Mouse (Mus musculus) liver, adult 2 months (tissue): ENCODE measurements around the gene Fbp1. TPM values are rescaled to one million over a fixed set of nuclear protein-coding genes. Genes with fewer than 3 reads are reported as not detected.

Experiments used
- DNase-seq: peaks from one replicate; pipeline ENCODE4 v3.0.0-alpha.2; 2011; ENCODE audit warnings: low read depth, low spot score; ENCODE audit errors: extremely low read depth
- H3K27ac ChIP-seq: fragments of 200-500 bp; replicated peaks from 2 replicates; pipeline ENCODE4 v1.5.1; 2012; ENCODE audit warnings: low read depth, mild to moderate bottlenecking, control low read depth, inconsistent platforms, low read length; ENCODE audit not compliant: insufficient read depth
- H3K27me3 ChIP-seq: fragments of 200-500 bp; 2 replicates; pipeline ENCODE4 v1.6.1; 2012; ENCODE audit warnings: mild to moderate bottlenecking, moderate library complexity, low read length, inconsistent platforms; ENCODE audit not compliant: control insufficient read depth, insufficient read depth
- H3K36me3 ChIP-seq: fragments of 200-500 bp; 2 replicates; pipeline ENCODE4 v1.6.1; 2012; ENCODE audit warnings: low read length, inconsistent platforms; ENCODE audit not compliant: control insufficient read depth, insufficient read depth
- H3K4me1 ChIP-seq: fragments of 200-500 bp; 2 replicates; pipeline ENCODE4 v1.6.1; 2011; ENCODE audit warnings: low read length; ENCODE audit not compliant: control insufficient read depth, insufficient read depth
- H3K4me3 ChIP-seq: fragments of 200-500 bp; 2 replicates; pipeline ENCODE4 v1.5.1; 2011; ENCODE audit warnings: low read depth, mild to moderate bottlenecking, control low read depth, low read length, moderate library complexity; ENCODE audit not compliant: insufficient read depth
- H3K79me2 ChIP-seq: fragments of 200-500 bp; 2 replicates; pipeline ENCODE4 v1.6.1; 2012; ENCODE audit warnings: inconsistent platforms, mild to moderate bottlenecking, low read length, moderate library complexity; ENCODE audit not compliant: control insufficient read depth, insufficient read depth
- H3K9ac ChIP-seq: fragments of 200-500 bp; 2 replicates; pipeline ENCODE4 v1.6.1; 2012; ENCODE audit warnings: low read depth, mild to moderate bottlenecking, control low read depth, inconsistent platforms, low read length
- CTCF ChIP-seq: fragments of 200-500 bp; IDR thresholded peaks from 2 replicates; pipeline ENCODE4 v1.5.1; 2011; ENCODE audit warnings: low read depth, low read length, control low read depth
- POLR2A ChIP-seq: fragments of 200-500 bp; IDR thresholded peaks from 2 replicates; pipeline ENCODE4 v1.6.1; 2011; ENCODE audit warnings: low read length, control low read depth; ENCODE audit not compliant: insufficient read depth; ENCODE audit errors: extremely low read depth
- WGBS: fragments of 180-500 bp; shearing (Covaris S2); methylation state at CpG from one replicate; pipeline ENCODE4 v1.1.7; 2018; 5-methylcytosine and 5-hydroxymethylcytosine counted together
- polyA plus RNA-seq: library from polyadenylated mRNA; depleted of rRNA; stranded (reverse); fragments of >200 nt; gene quantifications from 2 replicates; pipeline ENCODE4 v1.2.3, GENCODE M21; 2012
- total RNA-seq: library from RNA; depleted of rRNA; stranded (reverse); fragments of >200 nt; gene quantifications from 2 replicates; pipeline ENCODE4 v1.2.3, GENCODE M21; 2014

Gene Fbp1
- total and polyA plus RNA-seq, 2 experiments: 1,448 to 1,550 TPM

GRCm38 (mm10) chr13:62876111-62876510 lies 12.0 kb downstream of the Fbp1 start:
- peak; percentile 43 for DNase-seq
- Histone ChIP-seq H3K27me3 (no peaks in the 10 kb centered on the region), H3K9ac (0 out of 2 replicates have a peak overlapping the region, but pooled peaks have one; percentile 8), H3K79me2 (peaks cover 4% of the 10 kb centered on the region; the same call in 1 of the 2 replicates), H3K4me3 (no peak overlapping the region), H3K27ac (peak overlapping the region; percentile 13; the same call in 1 of the 2 replicates), H3K36me3 (peaks cover 74% of the 10 kb centered on the region), H3K4me1 (peaks cover 39% of the 10 kb centered on the region)
- 76% methylated on average over 1 of the region's 1 CpGs for WGBS
- TF ChIP-seq POLR2A: no peak
- no peak for TF ChIP-seq CTCF

- H3K36me3 ChIP-seq: peaks cover 89% of the 10 kb centered on the region
- TF ChIP-seq POLR2A (no peak), CTCF (no peak)
- peak; percentile 13 for DNase-seq
- H3K27ac ChIP-seq: no peak overlapping the region; the same call in 1 of the 2 replicates
- no peaks in the 10 kb centered on the region for H3K27me3 ChIP-seq
- no peaks in the 10 kb centered on the region for H3K79me2 ChIP-seq
- peaks cover 14% of the 10 kb centered on the region for H3K4me1 ChIP-seq
- 41% methylated on average over 3 of the region's 3 CpGs for WGBS
- no peak overlapping the region for H3K4me3 ChIP-seq
- H3K9ac ChIP-seq: no peak overlapping the region
Measured at GRCm38 (mm10) chr13:62872252-62872651, 15.8 kb downstream of the Fbp1 start.

GRCm38 (mm10) chr13:62870605-62871004 lies 17.5 kb downstream of the Fbp1 start:
- WGBS: 46% methylated on average over 2 of the region's 2 CpGs
- no peak overlapping the region for H3K4me3 ChIP-seq
- DNase-seq: peak; percentile 54
- peaks cover 7% of the 10 kb centered on the region for H3K4me1 ChIP-seq
- no peaks in the 10 kb centered on the region for H3K27me3 ChIP-seq
- H3K9ac ChIP-seq: no peak overlapping the region
- TF ChIP-seq POLR2A (no peak), CTCF (no peak)
- 0 out of 2 replicates have a peak overlapping the region, but pooled peaks have one; percentile 14 for H3K27ac ChIP-seq
- H3K79me2 ChIP-seq: no peaks in the 10 kb centered on the region
- peaks cover 90% of the 10 kb centered on the region for H3K36me3 ChIP-seq

GRCm38 (mm10) chr13:62866817-62867216 lies 21.3 kb downstream of the Fbp1 start:
- 75% methylated on average over 4 of the region's 4 CpGs for WGBS
- TF ChIP-seq POLR2A (no peak), CTCF (no peak)
- DNase-seq: peak; percentile 33
- Histone ChIP-seq H3K4me3 (no peak overlapping the region), H3K27ac (no peak overlapping the region), H3K36me3 (peaks cover 81% of the 10 kb centered on the region), H3K79me2 (no peaks in the 10 kb centered on the region), H3K4me1 (no peaks in the 10 kb centered on the region; the same call in 1 of the 2 replicates), H3K27me3 (no peaks in the 10 kb centered on the region), H3K9ac (no peak overlapping the region)

GRCm38 (mm10) chr13:62865651-62866315 lies 22.3 kb downstream of the Fbp1 start:
- DNase-seq: peak; percentile 18
- peaks cover 71% of the 10 kb centered on the region for H3K36me3 ChIP-seq
- TF ChIP-seq POLR2A: no peak
- TF ChIP-seq CTCF: no peak
- H3K79me2 ChIP-seq: no peaks in the 10 kb centered on the region
- WGBS: 88% methylated on average over 11 of the region's 11 CpGs
- no peak overlapping the region for H3K27ac ChIP-seq
- no peak overlapping the region for H3K4me3 ChIP-seq
- no peak overlapping the region for H3K9ac ChIP-seq
- H3K4me1 ChIP-seq: no peaks in the 10 kb centered on the region; the same call in 1 of the 2 replicates
- no peaks in the 10 kb centered on the region for H3K27me3 ChIP-seq

GRCm38 (mm10) chr13:62863771-62864170 lies 24.3 kb downstream of the Fbp1 start:
- no peaks in the 10 kb centered on the region for H3K79me2 ChIP-seq
- no peak overlapping the region for H3K4me3 ChIP-seq
- H3K36me3 ChIP-seq: peaks cover 52% of the 10 kb centered on the region
- H3K27ac ChIP-seq: no peak overlapping the region
- DNase-seq: peak; percentile 28
- WGBS: 65% methylated on average over 6 of the region's 6 CpGs
- no peaks in the 10 kb centered on the region for H3K27me3 ChIP-seq
- H3K9ac ChIP-seq: no peak overlapping the region
- TF ChIP-seq CTCF (no peak), POLR2A (no peak)
- no peaks in the 10 kb centered on the region; the same call in 1 of the 2 replicates for H3K4me1 ChIP-seq
